Mouse (Mus musculus) intestine, embryonic 14.5 days (tissue): ENCODE data around the gene Tcf3. TPM values are rescaled to one million over a fixed set of nuclear protein-coding genes. Genes with fewer than 3 reads are reported as not detected.

Experiments used
- ATAC-seq: fragments of 200-750 bp; cut with Nextera tagmentation; replicated peaks from 2 replicates; pipeline ENCODE4 v1.8.0; 2017; ENCODE audit warnings: low read depth, moderate number of reproducible peaks, moderate TSS enrichment, moderate library complexity; ENCODE audit not compliant: low FRiP score, low TSS enrichment
- DNase-seq: peaks from one replicate; pipeline ENCODE4 v3.0.0-alpha.2; 2018; ENCODE audit warnings: low spot score
- H3K27ac ChIP-seq: fragments of 300-500 bp; sonication (generic); 2 replicates; pipeline ENCODE4 v1.5.1; 2014; ENCODE audit warnings: low read depth, mild to moderate bottlenecking, control low read depth
- H3K27me3 ChIP-seq: fragments of 300-500 bp; sonication (generic); replicated peaks from 2 replicates; pipeline ENCODE4 v1.6.1; 2014; ENCODE audit warnings: low read length, control low read depth; ENCODE audit not compliant: control insufficient read depth, insufficient read depth
- H3K36me3 ChIP-seq: fragments of 300-500 bp; sonication (generic); 2 replicates; pipeline ENCODE4 v1.6.1; 2014; ENCODE audit warnings: low read length, control low read depth; ENCODE audit not compliant: control insufficient read depth, insufficient read depth
- H3K4me1 ChIP-seq: fragments of 300-500 bp; sonication (generic); replicated peaks from 2 replicates; pipeline ENCODE4 v1.6.1; 2014; ENCODE audit warnings: low read length, control low read depth, mixed read lengths; ENCODE audit not compliant: control insufficient read depth, insufficient read depth
- H3K4me2 ChIP-seq: fragments of 300-500 bp; sonication (generic); 2 replicates; pipeline ENCODE4 v1.6.1; 2014; ENCODE audit warnings: low read length
- H3K4me3 ChIP-seq: fragments of 300-500 bp; sonication (generic); 2 replicates; pipeline ENCODE4 v1.5.1; 2014; ENCODE audit warnings: low read depth, low read length, control low read depth, mixed read lengths
- H3K9ac ChIP-seq: fragments of 300-500 bp; sonication (generic); 2 replicates; pipeline ENCODE4 v1.6.1; 2014; ENCODE audit warnings: mild to moderate bottlenecking, low read length
- H3K9me3 ChIP-seq: fragments of 300-500 bp; sonication (generic); 2 replicates; pipeline ENCODE4 v1.6.1; 2016; ENCODE audit warnings: low read length, control low read depth; ENCODE audit not compliant: control insufficient read depth
- WGBS: fragments of 180-500 bp; shearing (Covaris S2); extraction: QIAGEN DNeasy Blood & Tissue Kit; methylation state at CpG from one replicate; pipeline ENCODE4 v1.1.7; 2014; 5-methylcytosine and 5-hydroxymethylcytosine counted together
- polyA plus RNA-seq: library from polyadenylated mRNA; unstranded; fragments of >200 nt; fragmentation: Nextera tagmentation; extraction: Ambion mirVana; gene quantifications from 2 replicates; pipeline ENCODE4 v1.2.1, GENCODE M21; 2014

Gene Tcf3
- polyA plus RNA-seq, 1 experiment from 2014 or later = 114 TPM

DNA sequence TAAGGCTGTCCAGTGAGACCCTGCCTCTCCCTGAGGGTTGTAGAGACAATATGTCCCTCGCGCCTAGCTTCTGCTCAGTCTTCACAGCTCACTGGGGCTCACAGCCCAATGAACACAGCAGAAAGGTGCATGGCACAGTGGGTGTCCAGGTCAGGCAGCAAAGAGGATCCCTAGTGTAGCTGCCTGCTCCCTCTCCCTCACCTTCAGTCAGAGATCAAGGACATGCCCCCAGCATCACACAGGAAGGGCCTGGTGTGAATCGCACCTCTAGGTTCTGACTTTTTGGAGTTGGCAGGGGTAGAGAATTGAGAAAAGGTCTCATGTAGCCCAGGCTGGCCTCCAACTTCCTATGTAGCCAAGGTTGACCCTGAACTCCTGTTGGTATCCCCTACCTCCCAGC is 1.4 kb upstream of the Tcf3 start:
- H3K9ac ChIP-seq = no peak overlapping the region
- H3K4me3 ChIP-seq = no peak overlapping the region
- no peak for DNase-seq
- H3K27me3 ChIP-seq = no peaks in the 10 kb centered on the region
- no peak overlapping the region for H3K4me2 ChIP-seq
- peaks cover 27% of the 10 kb centered on the region for H3K4me1 ChIP-seq
- H3K36me3 ChIP-seq = peaks cover 16% of the 10 kb centered on the region
- WGBS = 81% methylated on average over 3 of the region's 3 CpGs
- ATAC-seq = no peak
- H3K27ac ChIP-seq = no peak overlapping the region
- no peaks in the 10 kb centered on the region for H3K9me3 ChIP-seq

GRCm38 (mm10) chr10:80434233-80434592 is 766 bp upstream of the Tcf3 start:
- Histone ChIP-seq H3K4me1 (peaks cover 27% of the 10 kb centered on the region), H3K4me2 (peak overlapping the region; percentile 31; the same call in 1 of the 2 replicates), H3K36me3 (peaks cover 22% of the 10 kb centered on the region), H3K27ac (peak overlapping the region; percentile 97; the same call in 1 of the 2 replicates), H3K9ac (peak overlapping the region; percentile 13; the same call in 1 of the 2 replicates), H3K27me3 (no peaks in the 10 kb centered on the region), H3K4me3 (0 out of 2 replicates have a peak overlapping the region, but pooled peaks have one; percentile 52), H3K9me3 (no peaks in the 10 kb centered on the region)
- DNase-seq (no peak), ATAC-seq (no peak)
- 14% methylated on average over 8 of the region's 8 CpGs for WGBS

DNA sequence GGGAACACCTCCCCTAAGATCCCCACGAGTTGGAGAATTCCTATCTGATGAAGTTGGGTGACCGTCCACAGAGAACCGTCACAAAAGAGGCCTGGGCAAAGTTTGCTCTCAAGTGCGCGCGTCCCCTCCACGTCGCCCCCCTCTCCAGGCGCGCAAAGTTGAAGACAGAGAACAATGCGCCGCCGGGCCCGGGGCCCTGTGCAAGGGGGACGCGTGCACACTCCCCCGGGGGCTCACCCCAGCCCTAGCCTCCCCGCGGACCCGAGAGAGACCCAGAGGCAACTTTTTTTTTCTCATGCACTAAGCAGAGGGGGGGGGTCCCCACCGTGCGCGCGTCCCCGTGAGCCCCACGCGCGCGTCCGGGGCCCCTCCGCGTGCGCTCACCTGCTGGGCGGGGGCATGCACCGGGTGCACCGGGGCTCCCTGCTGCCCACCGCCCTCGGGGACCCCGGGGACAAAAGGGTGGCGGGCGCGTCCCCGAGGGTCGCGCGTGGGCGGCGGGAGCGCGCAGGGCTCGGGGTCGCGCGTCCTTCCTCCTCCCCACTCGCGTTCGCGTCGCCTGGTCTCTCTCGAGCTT is 423 bp downstream of the Tcf3 start:
- no peaks in the 10 kb centered on the region for H3K27me3 ChIP-seq
- peak overlapping the region; percentile 52 for H3K4me3 ChIP-seq
- peak; percentile 80 for DNase-seq
- no peaks in the 10 kb centered on the region for H3K9me3 ChIP-seq
- H3K27ac ChIP-seq = peak overlapping the region; percentile 97
- peak overlapping the region; percentile 98 for H3K9ac ChIP-seq
- ATAC-seq = peak; percentile 40
- WGBS = under 1% methylated on average over 47 of the region's 60 CpGs
- H3K4me1 ChIP-seq = peaks cover 27% of the 10 kb centered on the region
- peak overlapping the region; percentile 88 for H3K4me2 ChIP-seq
- peaks cover 34% of the 10 kb centered on the region for H3K36me3 ChIP-seq

GRCm38 (mm10) chr10:80432387-80432785 is 1.1 kb downstream of the Tcf3 start:
- 3% methylated on average over 4 of the region's 4 CpGs for WGBS
- no peak for ATAC-seq
- Histone ChIP-seq H3K36me3 (peaks cover 40% of the 10 kb centered on the region), H3K9me3 (no peaks in the 10 kb centered on the region), H3K4me1 (peaks cover 27% of the 10 kb centered on the region), H3K4me2 (peak overlapping the region; percentile 88), H3K4me3 (peak overlapping the region; percentile 52), H3K9ac (peak overlapping the region; percentile 98), H3K27ac (peak overlapping the region; percentile 97; the same call in 1 of the 2 replicates), H3K27me3 (no peaks in the 10 kb centered on the region)
- DNase-seq = no peak

- ATAC-seq (no peak), DNase-seq (no peak)
- Histone ChIP-seq H3K36me3 (peaks cover 46% of the 10 kb centered on the region), H3K4me2 (peak overlapping the region; percentile 88), H3K27me3 (no peaks in the 10 kb centered on the region), H3K9me3 (no peaks in the 10 kb centered on the region), H3K9ac (peak overlapping the region; percentile 98), H3K4me1 (peaks cover 26% of the 10 kb centered on the region), H3K27ac (no peak overlapping the region; the same call in 1 of the 2 replicates), H3K4me3 (peak overlapping the region; percentile 52)
- WGBS = 15% methylated on average over 16 of the region's 16 CpGs
These were observed 1.7 kb downstream of the Tcf3 start for GRCm38 (mm10) chr10:80431570-80432386.

DNA sequence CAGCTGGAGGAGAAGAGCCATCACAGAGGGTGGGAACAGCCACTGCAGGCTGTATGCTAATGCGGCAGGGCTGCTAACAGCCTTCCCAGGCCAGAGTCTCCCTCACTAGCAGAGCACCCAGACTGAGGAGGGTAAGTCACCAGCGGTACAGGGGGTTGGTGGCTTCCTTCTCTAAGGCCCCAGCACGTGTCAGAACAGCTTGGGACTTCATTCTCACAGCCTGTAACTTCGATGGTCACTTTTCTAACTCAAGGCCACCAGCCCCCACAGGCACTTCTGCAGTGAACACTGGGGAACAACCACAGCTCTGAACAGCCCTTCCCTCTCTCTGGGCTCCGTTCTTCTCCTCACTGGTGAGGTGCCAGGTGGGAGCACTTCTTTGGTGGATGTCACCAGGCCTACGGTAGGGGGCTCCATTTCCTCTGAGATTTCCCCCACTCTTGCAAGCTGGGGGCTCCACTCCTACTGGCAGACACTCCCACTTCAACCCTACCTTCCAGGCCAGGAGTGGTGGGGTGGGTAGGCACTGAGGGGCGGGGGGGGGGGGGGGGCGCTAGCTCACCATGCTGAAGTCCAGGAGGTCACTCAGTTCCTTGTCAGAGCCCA is 3.0 kb downstream of the Tcf3 start:
- Histone ChIP-seq H3K36me3 (peaks cover 59% of the 10 kb centered on the region), H3K9ac (no peak overlapping the region), H3K27me3 (no peaks in the 10 kb centered on the region), H3K27ac (no peak overlapping the region), H3K9me3 (peaks cover under 1% of the 10 kb centered on the region; the same call in 1 of the 2 replicates), H3K4me1 (peaks cover 16% of the 10 kb centered on the region), H3K4me3 (no peak overlapping the region), H3K4me2 (no peak overlapping the region; the same call in 1 of the 2 replicates)
- WGBS = 69% methylated on average over 8 of the region's 8 CpGs
- ATAC-seq = no peak
- no peak for DNase-seq

DNA sequence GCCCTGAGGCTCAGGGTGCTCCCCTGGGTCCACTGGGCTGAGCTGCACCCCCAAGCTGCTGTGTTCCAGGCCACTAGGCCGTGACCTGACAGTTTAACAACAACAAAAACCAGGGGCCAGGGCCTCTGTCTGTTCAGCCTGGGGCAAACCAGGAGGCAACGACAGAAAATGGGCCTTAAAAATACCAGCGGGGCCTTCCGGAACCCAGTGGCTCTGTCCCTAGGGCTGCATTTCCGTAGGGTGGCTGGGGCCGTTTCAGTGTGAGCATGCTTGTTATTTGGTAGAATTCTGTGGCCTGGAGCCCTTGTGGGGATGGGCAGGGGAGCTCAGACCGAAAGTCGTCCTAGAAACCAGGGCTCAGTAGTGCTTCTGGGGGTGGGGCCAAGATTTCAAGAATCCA is 3.6 kb downstream of the Tcf3 start:
- WGBS = 84% methylated on average over 8 of the region's 8 CpGs

GRCm38 (mm10) chr10:80425041-80425440 is 8.4 kb downstream of the Tcf3 start:
- H3K9me3 ChIP-seq = peaks cover 6% of the 10 kb centered on the region; the same call in 1 of the 2 replicates
- H3K4me1 ChIP-seq = 0 out of 2 replicates have a peak, but pooled peaks cover 9% of the 10 kb centered on the region
- H3K9ac ChIP-seq = no peak overlapping the region
- WGBS = 90% methylated on average over 3 of the region's 3 CpGs
- H3K4me2 ChIP-seq = no peak overlapping the region
- no peak overlapping the region for H3K4me3 ChIP-seq
- DNase-seq (no peak), ATAC-seq (no peak)
- peaks cover 99% of the 10 kb centered on the region for H3K36me3 ChIP-seq
- no peaks in the 10 kb centered on the region for H3K27me3 ChIP-seq
- no peak overlapping the region for H3K27ac ChIP-seq

More for the DNA sequence above, 3.6 kb downstream of the Tcf3 start:
- peaks cover 16% of the 10 kb centered on the region for H3K4me1 ChIP-seq
- no peaks in the 10 kb centered on the region for H3K27me3 ChIP-seq
- H3K9ac ChIP-seq = no peak overlapping the region
- no peak overlapping the region for H3K4me3 ChIP-seq
- H3K9me3 ChIP-seq = peaks cover 6% of the 10 kb centered on the region; the same call in 1 of the 2 replicates
- ATAC-seq (no peak), DNase-seq (no peak)
- no peak overlapping the region for H3K4me2 ChIP-seq
- no peak overlapping the region for H3K27ac ChIP-seq
- H3K36me3 ChIP-seq = peaks cover 66% of the 10 kb centered on the region
